ENCODE assay signal across 8 mouse cellular contexts in genomic region chr4:32799966-32800576, GRCm38 (mm10). TPM values are rescaled to one million over a fixed set of nuclear protein-coding genes. Genes with fewer than 3 reads are reported as not detected.
DNase-seq lines count a peak whose midpoint lies in the region; ATAC-seq and TF ChIP-seq lines count a peak whose summit lies in the region.

Lyrm2 (plus strand) TSS chr4:32800253.

- peak within 1 kb of the TSS; percentile 67 for H3K4me2 ChIP-seq in kidney, embryonic 16.5 days (replicated peaks; ENCODE audit: low read depth, low read length)
- peak within 1 kb of the TSS; percentile 90 for H3K4me2 ChIP-seq in myocyte (ENCODE audit: low read depth)

- H3K36me3 ChIP-seq in heart, embryonic 10.5 days: peaks cover 11% of the 10 kb centered on the region; the same call in 1 of the 2 replicates
- peaks cover 3% of the 10 kb centered on the region; the same call in 1 of the 2 replicates for H3K36me3 ChIP-seq in kidney, embryonic 16.5 days (ENCODE audit: insufficient read depth, low read length)
- no peaks in the 10 kb centered on the region for H3K36me3 ChIP-seq in liver, adult 2 months (ENCODE audit: control insufficient read depth, insufficient read depth, low read length)
- H3K36me3 ChIP-seq in myocyte (ENCODE audit: control insufficient read depth, insufficient read depth): no peaks in the 10 kb centered on the region
- H3K36me3 ChIP-seq in splenic B cell, adult 2 months (ENCODE audit: control insufficient read depth, insufficient read depth, low read length, poor library complexity, severe bottlenecking): no peaks in the 10 kb centered on the region

- peak within 1 kb of the TSS; percentile 84 for H3K27ac ChIP-seq in bone marrow macrophage, adult 2 months (ENCODE audit: insufficient read depth, low read depth, low read length)
- H3K27ac ChIP-seq in embryonic fibroblast, embryonic 13.5 days (ENCODE audit: insufficient read depth, low read length): peak within 1 kb of the TSS; percentile 96
- peak within 1 kb of the TSS; percentile 96 for H3K27ac ChIP-seq in heart, embryonic 10.5 days
- peak within 1 kb of the TSS; percentile 98 for H3K27ac ChIP-seq in kidney, embryonic 16.5 days (ENCODE audit: low read length)
- H3K27ac ChIP-seq in liver, adult 2 months (replicated peaks; ENCODE audit: insufficient read depth, low read depth, low read length): peak within 1 kb of the TSS; percentile 95

- no peak for TF ChIP-seq CTCF in bone marrow macrophage, adult 2 months (IDR thresholded peaks at IDR 0.05; ENCODE audit: low read depth, low read length)
- no peak for TF ChIP-seq CTCF in embryonic fibroblast, embryonic 13.5 days (IDR thresholded peaks at IDR 0.05; ENCODE audit: borderline replicate concordance, insufficient read depth, low read length)
- TF ChIP-seq CTCF in liver, adult 2 months (IDR thresholded peaks at IDR 0.05; ENCODE audit: low read depth, low read length): no peak

- peak; percentile 93 for ATAC-seq in kidney, embryonic 16.5 days (ENCODE audit: low FRiP score, low TSS enrichment)

- no peak for TF ChIP-seq POLR2A in bone marrow macrophage, adult 2 months (IDR thresholded peaks at IDR 0.05; ENCODE audit: borderline replicate concordance, low read depth, low read length)
- peak; percentile 90 for TF ChIP-seq POLR2A in embryonic fibroblast, embryonic 13.5 days (IDR thresholded peaks at IDR 0.05; ENCODE audit: low read depth, low read length)
- TF ChIP-seq POLR2A in liver, adult 2 months (IDR thresholded peaks at IDR 0.05; ENCODE audit: extremely low read depth, insufficient read depth, low read length): peak; percentile 56; the same call in 1 of the 2 replicates
- peak; percentile 95 for TF ChIP-seq POLR2A in myocyte (IDR thresholded peaks at IDR 0.05; ENCODE audit: insufficient read length, low read depth)

- H3K9me3 ChIP-seq in heart, embryonic 10.5 days: no peaks in the 10 kb centered on the region
- no peaks in the 10 kb centered on the region for H3K9me3 ChIP-seq in kidney, embryonic 16.5 days (ENCODE audit: low read length)

- no peaks in the 10 kb centered on the region for H3K27me3 ChIP-seq in heart, embryonic 10.5 days (ENCODE audit: insufficient read depth, poor library complexity, severe bottlenecking)
- H3K27me3 ChIP-seq in kidney, embryonic 16.5 days (ENCODE audit: insufficient read depth, low read length): no peaks in the 10 kb centered on the region
- H3K27me3 ChIP-seq in liver, adult 2 months (ENCODE audit: control insufficient read depth, insufficient read depth, low read length): no peaks in the 10 kb centered on the region
- H3K27me3 ChIP-seq in myocyte (ENCODE audit: control insufficient read depth, insufficient read depth, insufficient read length): no peaks in the 10 kb centered on the region
- H3K27me3 ChIP-seq in splenic B cell, adult 2 months (ENCODE audit: control insufficient read depth, insufficient read depth, low read length, poor library complexity, severe bottlenecking): no peaks in the 10 kb centered on the region

- peak within 1 kb of the TSS; percentile 78 for H3K9ac ChIP-seq in kidney, embryonic 16.5 days (replicated peaks; ENCODE audit: low read length)
- peak within 1 kb of the TSS; percentile 92 for H3K9ac ChIP-seq in liver, adult 2 months (ENCODE audit: low read depth, low read length)

- peak; percentile 81 to 83 for DNase-seq in B cell, adult 2 months
- peak; percentile 89 for DNase-seq in heart, embryonic 10.5 days (ENCODE audit: low spot score)
- peak; percentile 72 for DNase-seq in liver, adult 2 months (ENCODE audit: extremely low read depth, low read depth, low spot score)
- peak; percentile 80 for DNase-seq in splenic B cell, adult 2 months (ENCODE audit: low read depth, low spot score)

- no peaks in the 10 kb centered on the region for H3K79me2 ChIP-seq in liver, adult 2 months (ENCODE audit: control insufficient read depth, insufficient read depth, low read length)
- H3K79me2 ChIP-seq in myocyte (ENCODE audit: control insufficient read depth, insufficient read depth): no peaks in the 10 kb centered on the region

- peaks cover 10% of the 10 kb centered on the region for H3K4me1 ChIP-seq in bone marrow macrophage, adult 2 months (ENCODE audit: control insufficient read depth, insufficient read depth, low read length)
- no peaks in the 10 kb centered on the region; the same call in 1 of the 2 replicates for H3K4me1 ChIP-seq in embryonic fibroblast, embryonic 13.5 days (ENCODE audit: control insufficient read depth, insufficient read depth, low read length)
- peaks cover 8% of the 10 kb centered on the region; the same call in 1 of the 2 replicates for H3K4me1 ChIP-seq in heart, embryonic 10.5 days
- peaks cover 6% of the 10 kb centered on the region for H3K4me1 ChIP-seq in kidney, embryonic 16.5 days (ENCODE audit: insufficient read depth, low read length)
- H3K4me1 ChIP-seq in liver, adult 2 months (ENCODE audit: control insufficient read depth, insufficient read depth, low read length): peaks cover 2% of the 10 kb centered on the region; the same call in 1 of the 2 replicates

- peak within 1 kb of the TSS; percentile 87 for H3K4me3 ChIP-seq in bone marrow macrophage, adult 2 months (ENCODE audit: insufficient read depth, low read length)
- H3K4me3 ChIP-seq in embryonic fibroblast, embryonic 13.5 days (ENCODE audit: insufficient read depth, low read length): peak within 1 kb of the TSS; percentile 84
- peak within 1 kb of the TSS; percentile 75 for H3K4me3 ChIP-seq in heart, embryonic 10.5 days
- H3K4me3 ChIP-seq in kidney, embryonic 16.5 days (ENCODE audit: low read length): peak within 1 kb of the TSS; percentile 68
- peak within 1 kb of the TSS; percentile 95 for H3K4me3 ChIP-seq in liver, adult 2 months (ENCODE audit: insufficient read depth, low read depth, low read length)
- peak within 1 kb of the TSS; percentile 74 for H3K4me3 ChIP-seq in myocyte

- WGBS in heart, embryonic 10.5 days: under 1% methylated on average over 53 of the region's 53 CpGs
- under 1% methylated on average over 53 of the region's 53 CpGs for WGBS in kidney, embryonic 16.5 days
- 1% methylated on average over 53 of the region's 53 CpGs for WGBS in liver, adult 2 months

- peak within 1 kb of the TSS; percentile 68 for H3ac ChIP-seq in myocyte (ENCODE audit: control insufficient read depth, insufficient read length)

TF ChIP-seq in myocyte, 11 proteins besides CTCF, POLR2A, EP300 and RAD21:
- TF ChIP-seq E2F4 (IDR thresholded peaks at IDR 0.05; ENCODE audit: insufficient read depth) (no peak), POLR2AphosphoS2 (IDR thresholded peaks at IDR 0.05; ENCODE audit: insufficient read length, low read depth) (peak; percentile 94), USF1 (IDR thresholded peaks at IDR 0.05; ENCODE audit: low read depth) (no peak), MYOD1 (IDR thresholded peaks at IDR 0.05; ENCODE audit: control insufficient read depth in 1 of 3, insufficient read length in 2 of 3, low read depth in 2 of 3) (no peak), REST (IDR thresholded peaks at IDR 0.05; ENCODE audit: insufficient read depth, insufficient read length) (peak; percentile 31), CEBPB (IDR thresholded peaks at IDR 0.05; ENCODE audit: insufficient read depth, poor library complexity, severe bottlenecking) (no peak), TCF12 (IDR thresholded peaks at IDR 0.05; ENCODE audit: insufficient read depth, poor library complexity, severe bottlenecking) (no peak), MYOG (IDR thresholded peaks at IDR 0.05; ENCODE audit: control insufficient read depth in 1 of 3, insufficient read depth in 1 of 3, insufficient read length in 2 of 3, low read depth in 2 of 3) (no peak), SRF (IDR thresholded peaks at IDR 0.05; ENCODE audit: control insufficient read depth, insufficient read length, low read depth) (peak; percentile 25), TCF3 (IDR thresholded peaks at IDR 0.05; ENCODE audit: insufficient read length, low read depth) (no peak), MAX (IDR thresholded peaks at IDR 0.05; ENCODE audit: low read depth) (no peak)

RNA-seq across cellular contexts. Expression of gene Lyrm2, which starts in this region (rescaled TPM):
- polyA plus RNA-seq in bone marrow macrophage, adult 2 months (2012; ENCODE audit: insufficient read depth, insufficient read length, missing spikeins): 29.2 and 33.0 TPM in 2 replicates
- polyA plus RNA-seq in embryonic fibroblast, embryonic 13.5 days (2011; ENCODE audit: insufficient read length, low read depth, missing spikeins): 57.2 and 59.7 TPM in 2 replicates
- polyA plus RNA-seq in heart, embryonic 10.5 days (2016; fragmentation: Nextera tagmentation; extraction: Ambion mirVana): 109 and 118 TPM in 2 replicates
- 99.7 and 110 TPM in 2 replicates for polyA plus RNA-seq in kidney, embryonic 16.5 days (2015; fragmentation: Nextera tagmentation; extraction: Ambion mirVana)
- total RNA-seq in liver, adult 2 months (2014; rRNA removed): 28.5 and 46.9 TPM in 2 replicates
- polyA plus RNA-seq in liver, adult 2 months (2012; rRNA removed): 5.8 and 5.9 TPM in 2 replicates
- polyA plus RNA-seq in myocyte (2012; fragmentation: generic; extraction: Trizol): 37.0 TPM

Comparison
In these comparisons a context has a peak if more than half of its experiments do, and no peak if none do; other contexts are left out.
1. Peak in every context shown above with its lines: DNase-seq, ATAC-seq, H3K4me3 ChIP-seq and H3K27ac ChIP-seq.